Mouse (Mus musculus) hindbrain, embryonic 11.5 days (tissue): ENCODE data around the gene Sdr9c7. TPM values are rescaled to one million over a fixed set of nuclear protein-coding genes. Genes with fewer than 3 reads are reported as not detected.
"Not testable (repeated sequence)": the region's sequence is repeated elsewhere in the genome, so short reads cannot be mapped to it uniquely, and the experiment has no call there.

ENCODE experiments used
- ATAC-seq: fragments of 200-750 bp; cut with Nextera tagmentation; 2 replicates; pipeline ENCODE4 v1.8.0; 2017; ENCODE audit warnings: mild to moderate bottlenecking, moderate TSS enrichment, moderate library complexity; ENCODE audit not compliant: low FRiP score
- DNase-seq: peaks from one replicate; pipeline ENCODE4 v3.0.0-alpha.2; 2015; ENCODE audit warnings: low spot score
- H3K27ac ChIP-seq: fragments of 300-500 bp; sonication (generic); 2 replicates; pipeline ENCODE4 v1.5.1; 2014; ENCODE audit warnings: mild to moderate bottlenecking, low read depth, low read length
- H3K27me3 ChIP-seq: fragments of 300-500 bp; sonication (generic); 2 replicates; pipeline ENCODE4 v1.6.1; 2014; ENCODE audit warnings: mild to moderate bottlenecking, low read length, moderate library complexity, mixed read lengths; ENCODE audit not compliant: control insufficient read depth, insufficient read depth
- H3K36me3 ChIP-seq: fragments of 300-500 bp; sonication (generic); 2 replicates; pipeline ENCODE4 v1.6.1; 2014; ENCODE audit warnings: mild to moderate bottlenecking, low read length, moderate library complexity, mixed read lengths; ENCODE audit not compliant: control insufficient read depth, insufficient read depth
- H3K4me1 ChIP-seq: fragments of 300-500 bp; sonication (generic); replicated peaks from 2 replicates; pipeline ENCODE4 v1.6.1; 2014; ENCODE audit warnings: low read length, mixed read lengths; ENCODE audit not compliant: control insufficient read depth, insufficient read depth
- H3K4me2 ChIP-seq: fragments of 300-500 bp; sonication (generic); replicated peaks from 2 replicates; pipeline ENCODE4 v1.6.1; 2014; ENCODE audit warnings: mild to moderate bottlenecking, low read depth, low read length
- H3K4me3 ChIP-seq: fragments of 300-500 bp; sonication (generic); 2 replicates; pipeline ENCODE4 v1.5.1; 2014; ENCODE audit warnings: low read depth, low read length
- H3K9ac ChIP-seq: fragments of 300-500 bp; sonication (generic); 2 replicates; pipeline ENCODE4 v1.6.1; 2014; ENCODE audit warnings: low read depth, low read length
- H3K9me3 ChIP-seq: fragments of 300-500 bp; sonication (generic); 2 replicates; pipeline ENCODE4 v1.6.1; 2016; ENCODE audit warnings: low read length; ENCODE audit not compliant: control insufficient read depth
- WGBS: fragments of 180-500 bp; shearing (Covaris S2); extraction: QIAGEN DNeasy Blood & Tissue Kit; methylation state at CpG from one replicate; pipeline ENCODE4 v1.1.7; 2014; 5-methylcytosine and 5-hydroxymethylcytosine counted together
- polyA plus RNA-seq: library from polyadenylated mRNA; unstranded; fragments of >200 nt; fragmentation: Nextera tagmentation; extraction: Ambion mirVana; gene quantifications from 2 replicates; pipeline ENCODE4 v1.2.1, GENCODE M21; 2014

Gene Sdr9c7
- polyA plus RNA-seq, 1 experiment from 2014 or later: not detected

- H3K36me3 ChIP-seq: no peaks in the 10 kb centered on the region
- H3K4me3 ChIP-seq: no peak overlapping the region
- ATAC-seq (no peak), DNase-seq (no peak)
- no peak overlapping the region for H3K27ac ChIP-seq
- H3K9ac ChIP-seq: no peak overlapping the region
- no peaks in the 10 kb centered on the region for H3K27me3 ChIP-seq
- no peak overlapping the region for H3K4me2 ChIP-seq
- H3K9me3 ChIP-seq: no peaks in the 10 kb centered on the region
- H3K4me1 ChIP-seq: no peaks in the 10 kb centered on the region
- 83% methylated on average over 4 of the region's 4 CpGs for WGBS
Measured at GRCm38 (mm10) chr10:127901751-127902150, 3.4 kb downstream of the Sdr9c7 start.

GRCm38 (mm10) chr10:127903116-127903515 lies 4.8 kb downstream of the Sdr9c7 start:
- no peaks in the 10 kb centered on the region for H3K27me3 ChIP-seq
- H3K4me2 ChIP-seq: no peak overlapping the region
- H3K9ac ChIP-seq: no peak overlapping the region
- H3K27ac ChIP-seq: no peak overlapping the region
- ATAC-seq (no peak), DNase-seq (no peak)
- no peak overlapping the region for H3K4me3 ChIP-seq
- H3K9me3 ChIP-seq: no peaks in the 10 kb centered on the region
- 71% methylated on average over 1 of the region's 1 CpGs for WGBS
- H3K36me3 ChIP-seq: no peaks in the 10 kb centered on the region
- no peaks in the 10 kb centered on the region for H3K4me1 ChIP-seq

DNA sequence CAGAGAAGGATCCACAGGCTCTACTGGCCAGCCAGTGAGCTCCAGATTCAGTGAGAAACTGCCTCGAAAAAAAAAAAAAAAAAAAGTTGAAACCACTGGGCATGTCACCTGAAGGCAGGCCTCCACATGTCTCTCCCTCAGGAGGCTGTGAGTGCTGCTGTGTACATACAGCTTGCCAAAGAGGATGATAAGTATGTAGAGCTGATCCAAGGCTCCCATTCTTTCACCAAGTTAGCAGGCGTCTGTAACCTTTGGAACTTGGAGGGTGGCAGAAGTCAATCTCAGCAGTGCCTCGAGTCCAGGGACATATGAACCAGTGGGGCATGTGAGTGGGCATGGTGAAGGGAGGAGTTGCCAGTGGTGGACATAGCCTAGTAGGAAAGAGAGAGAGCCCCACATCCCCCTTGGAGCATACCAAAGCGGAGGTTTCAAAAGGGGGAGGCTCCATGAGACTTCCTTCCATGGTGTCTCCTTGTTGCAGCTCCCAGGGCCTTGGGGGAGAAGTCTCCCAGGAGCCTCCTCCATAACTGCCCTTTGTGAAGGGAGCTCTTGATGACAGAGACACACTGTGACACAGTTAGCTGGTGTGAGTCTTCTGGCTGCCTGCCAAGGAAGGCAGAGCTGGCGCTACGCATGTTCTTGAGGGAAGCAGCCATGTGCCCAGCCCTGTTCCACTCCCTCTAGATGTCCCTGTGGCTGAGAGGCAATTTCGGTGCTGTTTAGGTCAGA lies 6.6 kb downstream of the Sdr9c7 start:
- Histone ChIP-seq H3K4me3 (no peak overlapping the region), H3K4me2 (no peak overlapping the region), H3K9me3 (no peaks in the 10 kb centered on the region), H3K36me3 (no peaks in the 10 kb centered on the region), H3K9ac (no peak overlapping the region), H3K4me1 (no peaks in the 10 kb centered on the region), H3K27ac (no peak overlapping the region), H3K27me3 (no peaks in the 10 kb centered on the region)
- ATAC-seq: no peak
- no peak for DNase-seq
- WGBS: 80% methylated on average over 7 of the region's 7 CpGs

- H3K4me3 ChIP-seq: no peak overlapping the region
- H3K27ac ChIP-seq: no peak overlapping the region
- WGBS: 55% methylated on average over 2 of the region's 2 CpGs
- no peaks in the 10 kb centered on the region for H3K4me1 ChIP-seq
- no peak for ATAC-seq
- no peaks in the 10 kb centered on the region for H3K9me3 ChIP-seq
- H3K4me2 ChIP-seq: no peak overlapping the region
- no peak overlapping the region for H3K9ac ChIP-seq
- no peaks in the 10 kb centered on the region for H3K27me3 ChIP-seq
- no peak for DNase-seq
- no peaks in the 10 kb centered on the region for H3K36me3 ChIP-seq
Measured at GRCm38 (mm10) chr10:127906138-127906537, 7.8 kb downstream of the Sdr9c7 start.

GRCm38 (mm10) chr10:127907386-127907951 lies 9.2 kb downstream of the Sdr9c7 start:
- H3K27me3 ChIP-seq: no peaks in the 10 kb centered on the region
- H3K9me3 ChIP-seq: no peaks in the 10 kb centered on the region
- DNase-seq: no peak
- ATAC-seq: no peak
- H3K27ac ChIP-seq: no peak overlapping the region
- no peak overlapping the region for H3K9ac ChIP-seq
- H3K36me3 ChIP-seq: no peaks in the 10 kb centered on the region
- H3K4me1 ChIP-seq: no peaks in the 10 kb centered on the region
- no peak overlapping the region for H3K4me2 ChIP-seq
- no peak overlapping the region for H3K4me3 ChIP-seq

DNA sequence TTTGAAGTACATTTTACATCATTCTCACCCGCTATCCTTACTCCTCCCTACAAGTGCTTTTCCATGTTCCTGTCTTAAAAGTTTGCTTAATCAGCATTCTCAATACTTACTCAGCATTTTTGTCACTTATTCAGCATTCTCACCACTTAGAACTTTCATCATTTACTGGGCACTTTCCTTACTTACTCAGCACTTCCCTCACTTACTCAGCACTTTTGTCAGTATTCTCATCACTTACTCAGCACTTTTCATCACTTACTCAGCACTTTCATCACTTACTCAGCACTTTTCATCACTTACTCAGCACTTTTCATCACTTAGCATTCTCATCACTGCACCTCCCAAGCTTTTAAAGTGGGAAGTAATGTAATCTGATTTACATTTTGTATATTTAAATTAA lies 17.3 kb downstream of the Sdr9c7 start:
- ATAC-seq (no peak), DNase-seq (no peak)
- Histone ChIP-seq H3K4me2 (no peak overlapping the region), H3K4me1 (no peaks in the 10 kb centered on the region), H3K36me3 (no peaks in the 10 kb centered on the region), H3K9ac (no peak overlapping the region), H3K27ac (no peak overlapping the region), H3K4me3 (no peak overlapping the region), H3K27me3 (no peaks in the 10 kb centered on the region), H3K9me3 (no peaks in the 10 kb centered on the region)
- WGBS: 98% methylated on average over 1 of the region's 1 CpGs

GRCm38 (mm10) chr10:127917183-127917582 lies 18.9 kb downstream of the Sdr9c7 start:
- DNase-seq: not testable (repeated sequence)

GRCm38 (mm10) chr10:127917651-127918050 lies 19.3 kb downstream of the Sdr9c7 start:
- H3K9me3 ChIP-seq: no peaks in the 10 kb centered on the region
- H3K4me1 ChIP-seq: no peaks in the 10 kb centered on the region
- 93% methylated on average over 5 of the region's 5 CpGs for WGBS
- H3K4me2 ChIP-seq: no peak overlapping the region
- no peak overlapping the region for H3K9ac ChIP-seq
- no peaks in the 10 kb centered on the region for H3K27me3 ChIP-seq
- H3K27ac ChIP-seq: no peak overlapping the region
- no peak overlapping the region for H3K4me3 ChIP-seq
- no peaks in the 10 kb centered on the region for H3K36me3 ChIP-seq
- ATAC-seq (no peak), DNase-seq (no peak)

More at GRCm38 (mm10) chr10:127917183-127917582, 18.9 kb downstream of the Sdr9c7 start:
- H3K36me3 ChIP-seq, H3K9me3 ChIP-seq, H3K27ac ChIP-seq, H3K4me2 ChIP-seq, ATAC-seq, H3K4me3 ChIP-seq, H3K27me3 ChIP-seq, H3K4me1 ChIP-seq, H3K9ac ChIP-seq: not testable (repeated sequence)
- WGBS: 92% methylated on average over 3 of the region's 3 CpGs

- H3K36me3 ChIP-seq: no peaks in the 10 kb centered on the region
- DNase-seq (no peak), ATAC-seq (no peak)
- H3K9me3 ChIP-seq: no peaks in the 10 kb centered on the region
- no peak overlapping the region for H3K4me3 ChIP-seq
- no peak overlapping the region for H3K27ac ChIP-seq
- H3K4me1 ChIP-seq: no peaks in the 10 kb centered on the region
- no peak overlapping the region for H3K9ac ChIP-seq
- 72% methylated on average over 1 of the region's 1 CpGs for WGBS
- H3K27me3 ChIP-seq: no peaks in the 10 kb centered on the region
- H3K4me2 ChIP-seq: no peak overlapping the region
Measured at GRCm38 (mm10) chr10:127922241-127922640, 23.9 kb downstream of the Sdr9c7 start.
